Mouse (Mus musculus): ENCODE measurements around the gene Bcor. TPM values are rescaled to one million over a fixed set of nuclear protein-coding genes. Genes with fewer than 3 reads are reported as not detected.

The Bcor gene
- polyA plus RNA-seq (2014; fragmentation: Nextera tagmentation; extraction: Ambion mirVana), result 20.6 and 21.2 TPM in 2 replicates

- Histone ChIP-seq H3K4me3 (ENCODE audit: low read depth, low read length) (peak within 1 kb of the TSS; percentile 42), H3K27me3 (ENCODE audit: control insufficient read depth, insufficient read depth, low read length) (0 out of 2 replicates have a peak, but pooled peaks cover 2% of the 10 kb centered on the region), H3K4me2 (replicated peaks; ENCODE audit: low read depth, low read length) (peak within 1 kb of the TSS; percentile 55), H3K9me3 (ENCODE audit: control insufficient read depth, low read depth, low read length) (no peaks in the 10 kb centered on the region), H3K4me1 (ENCODE audit: control insufficient read depth, insufficient read depth, low read length) (peaks cover 7% of the 10 kb centered on the region; the same call in 1 of the 2 replicates), H3K36me3 (ENCODE audit: control insufficient read depth, insufficient read depth, low read length) (no peaks in the 10 kb centered on the region), H3K27ac (ENCODE audit: low read length) (peak within 1 kb of the TSS; percentile 91), H3K9ac (replicated peaks; ENCODE audit: low read depth, low read length) (peak within 1 kb of the TSS; percentile 58)
- ATAC-seq (ENCODE audit: insufficient number of reproducible peaks, insufficient read depth, low FRiP score, low read depth), result peak; percentile 14; the same call in 1 of the 2 replicates
- 6% methylated on average over 53 of the region's 56 CpGs for WGBS
Measured at GRCm38 (mm10) chrX:12159981-12160656, at the start of gene Bcor. TSS of gene Bcor (minus strand) at chrX:12160355.

DNA sequence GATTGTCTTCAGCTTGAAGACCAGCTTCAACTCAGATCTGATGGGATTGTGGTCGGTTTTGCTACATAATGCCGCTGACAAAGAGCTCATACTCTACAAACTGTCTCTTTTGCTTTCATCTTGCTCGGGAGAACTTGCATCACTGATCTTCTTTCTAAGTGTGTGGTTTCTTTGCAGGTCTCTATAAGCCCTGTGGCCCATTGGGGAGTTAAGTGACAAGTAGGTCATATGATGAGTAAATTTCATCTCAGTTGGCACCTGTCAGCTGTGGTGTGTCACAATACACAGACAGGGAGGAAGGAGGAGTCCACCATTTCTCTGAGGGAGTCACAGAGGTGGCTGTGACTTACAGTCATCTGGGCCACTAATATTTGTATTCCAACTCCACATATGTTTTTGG lies 42.8 kb upstream of the Bcor start:
- no peak for ATAC-seq (ENCODE audit: insufficient number of reproducible peaks, insufficient read depth, low FRiP score, low read depth)
- Histone ChIP-seq H3K4me1 (ENCODE audit: control insufficient read depth, insufficient read depth, low read length) (no peaks in the 10 kb centered on the region), H3K27me3 (ENCODE audit: control insufficient read depth, insufficient read depth, low read length) (no peaks in the 10 kb centered on the region), H3K4me3 (ENCODE audit: low read depth, low read length) (no peak overlapping the region), H3K9ac (replicated peaks; ENCODE audit: low read depth, low read length) (no peak overlapping the region), H3K27ac (ENCODE audit: low read length) (no peak overlapping the region), H3K9me3 (ENCODE audit: control insufficient read depth, low read depth, low read length) (no peaks in the 10 kb centered on the region), H3K4me2 (replicated peaks; ENCODE audit: low read depth, low read length) (no peak overlapping the region), H3K36me3 (ENCODE audit: control insufficient read depth, insufficient read depth, low read length) (no peaks in the 10 kb centered on the region)
- 83% methylated on average over 3 of the region's 3 CpGs for WGBS

GRCm38 (mm10) chrX:12201111-12201510 lies 41.0 kb upstream of the Bcor start:
- H3K27me3 ChIP-seq (ENCODE audit: control insufficient read depth, insufficient read depth, low read length), result no peaks in the 10 kb centered on the region
- no peak overlapping the region for H3K9ac ChIP-seq (replicated peaks; ENCODE audit: low read depth, low read length)
- H3K9me3 ChIP-seq (ENCODE audit: control insufficient read depth, low read depth, low read length), result no peaks in the 10 kb centered on the region
- H3K4me3 ChIP-seq (ENCODE audit: low read depth, low read length), result no peak overlapping the region
- no peaks in the 10 kb centered on the region for H3K36me3 ChIP-seq (ENCODE audit: control insufficient read depth, insufficient read depth, low read length)
- H3K27ac ChIP-seq (ENCODE audit: low read length), result no peak overlapping the region
- no peak overlapping the region for H3K4me2 ChIP-seq (replicated peaks; ENCODE audit: low read depth, low read length)
- no peak for ATAC-seq (ENCODE audit: insufficient number of reproducible peaks, insufficient read depth, low FRiP score, low read depth)
- H3K4me1 ChIP-seq (ENCODE audit: control insufficient read depth, insufficient read depth, low read length), result no peaks in the 10 kb centered on the region
- 92% methylated on average over 3 of the region's 3 CpGs for WGBS

GRCm38 (mm10) chrX:12195234-12195919 lies 35.2 kb upstream of the Bcor start:
- 58% methylated on average over 11 of the region's 11 CpGs for WGBS
- Histone ChIP-seq H3K27ac (ENCODE audit: low read length) (no peak overlapping the region), H3K4me2 (replicated peaks; ENCODE audit: low read depth, low read length) (no peak overlapping the region), H3K4me1 (ENCODE audit: control insufficient read depth, insufficient read depth, low read length) (no peaks in the 10 kb centered on the region), H3K27me3 (ENCODE audit: control insufficient read depth, insufficient read depth, low read length) (no peaks in the 10 kb centered on the region), H3K9ac (replicated peaks; ENCODE audit: low read depth, low read length) (no peak overlapping the region), H3K4me3 (ENCODE audit: low read depth, low read length) (no peak overlapping the region), H3K9me3 (ENCODE audit: control insufficient read depth, low read depth, low read length) (no peaks in the 10 kb centered on the region), H3K36me3 (ENCODE audit: control insufficient read depth, insufficient read depth, low read length) (no peaks in the 10 kb centered on the region)
- ATAC-seq (ENCODE audit: insufficient number of reproducible peaks, insufficient read depth, low FRiP score, low read depth), result no peak

DNA sequence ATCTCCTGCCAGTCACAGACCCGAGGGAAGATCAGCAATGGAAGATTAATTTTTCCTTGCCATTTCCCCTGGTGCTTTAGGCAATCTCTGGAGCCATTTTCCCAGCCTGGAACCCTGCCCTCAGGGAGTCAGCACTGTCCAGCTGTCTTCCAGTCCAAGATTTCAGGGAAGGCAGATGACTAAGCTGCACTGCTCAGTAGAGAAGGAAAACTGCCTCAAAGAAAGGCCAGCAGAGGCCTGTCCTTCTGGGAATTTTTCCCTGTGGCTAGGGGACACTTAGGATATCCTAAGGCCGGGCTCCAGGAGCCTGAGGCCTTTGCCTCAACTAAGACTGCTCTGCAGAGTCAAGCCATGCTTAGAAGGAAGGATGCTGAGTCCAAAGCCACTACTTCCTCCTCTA lies 32.2 kb upstream of the Bcor start:
- Histone ChIP-seq H3K4me1 (ENCODE audit: control insufficient read depth, insufficient read depth, low read length) (no peaks in the 10 kb centered on the region), H3K9me3 (ENCODE audit: control insufficient read depth, low read depth, low read length) (no peaks in the 10 kb centered on the region), H3K36me3 (ENCODE audit: control insufficient read depth, insufficient read depth, low read length) (no peaks in the 10 kb centered on the region), H3K27ac (ENCODE audit: low read length) (no peak overlapping the region), H3K4me2 (replicated peaks; ENCODE audit: low read depth, low read length) (no peak overlapping the region), H3K4me3 (ENCODE audit: low read depth, low read length) (no peak overlapping the region), H3K9ac (replicated peaks; ENCODE audit: low read depth, low read length) (no peak overlapping the region), H3K27me3 (ENCODE audit: control insufficient read depth, insufficient read depth, low read length) (no peaks in the 10 kb centered on the region)
- ATAC-seq (ENCODE audit: insufficient number of reproducible peaks, insufficient read depth, low FRiP score, low read depth), result no peak
- whole genome bisulfite sequencing, result 73% methylated on average over 2 of the region's 2 CpGs

DNA sequence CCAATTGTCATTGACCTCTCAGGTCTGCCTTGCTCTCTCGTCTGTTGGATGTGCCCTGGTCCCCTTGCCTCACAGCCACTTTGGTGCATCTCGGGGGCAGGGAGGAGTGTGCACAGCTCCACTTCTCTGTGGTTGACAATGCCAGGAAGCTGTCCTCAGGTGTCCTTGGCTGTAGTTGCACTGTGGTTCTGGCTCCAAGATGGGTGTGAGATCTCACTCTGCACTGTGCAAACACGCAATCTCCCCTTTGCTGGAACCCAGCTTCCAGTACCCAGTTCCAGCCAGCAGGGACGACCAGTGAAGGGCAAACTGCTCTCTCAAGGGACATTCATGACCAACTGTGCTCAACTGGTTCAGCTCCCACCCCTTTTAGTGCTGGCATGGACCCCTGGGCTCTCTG lies 29.4 kb upstream of the Bcor start:
- Histone ChIP-seq H3K4me2 (replicated peaks; ENCODE audit: low read depth, low read length) (no peak overlapping the region), H3K4me3 (ENCODE audit: low read depth, low read length) (no peak overlapping the region), H3K9ac (replicated peaks; ENCODE audit: low read depth, low read length) (no peak overlapping the region), H3K36me3 (ENCODE audit: control insufficient read depth, insufficient read depth, low read length) (no peaks in the 10 kb centered on the region), H3K9me3 (ENCODE audit: control insufficient read depth, low read depth, low read length) (no peaks in the 10 kb centered on the region), H3K27me3 (ENCODE audit: control insufficient read depth, insufficient read depth, low read length) (no peaks in the 10 kb centered on the region), H3K27ac (ENCODE audit: low read length) (no peak overlapping the region), H3K4me1 (ENCODE audit: control insufficient read depth, insufficient read depth, low read length) (no peaks in the 10 kb centered on the region)
- 63% methylated on average over 4 of the region's 4 CpGs for whole genome bisulfite sequencing
- ATAC-seq (ENCODE audit: insufficient number of reproducible peaks, insufficient read depth, low FRiP score, low read depth), result no peak

GRCm38 (mm10) chrX:12175198-12175960 lies 15.2 kb upstream of the Bcor start:
- 53% methylated on average over 16 of the region's 16 CpGs for WGBS
- no peak overlapping the region for H3K27ac ChIP-seq (ENCODE audit: low read length)

DNA sequence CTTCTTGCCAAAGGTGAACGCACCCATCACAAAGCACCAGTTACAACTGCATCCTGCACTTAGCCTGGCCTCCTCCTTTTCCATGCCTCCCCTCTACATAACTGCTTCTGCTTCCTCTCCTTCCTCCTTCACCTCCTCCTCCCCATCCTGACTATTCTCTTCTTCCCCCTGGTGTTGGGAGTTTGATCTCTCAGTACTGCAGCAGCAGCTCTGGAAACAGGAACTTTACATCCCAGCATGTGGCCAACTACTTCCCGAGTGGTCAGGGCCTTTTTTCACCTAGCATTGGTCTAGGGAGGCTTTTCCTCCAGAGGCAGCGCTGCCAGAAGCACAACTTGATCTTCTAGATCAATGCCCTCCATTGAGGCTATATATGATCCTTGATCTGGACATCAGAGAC lies 10.0 kb upstream of the Bcor start:
- WGBS, result 43% methylated on average over 3 of the region's 3 CpGs
- H3K4me2 ChIP-seq (replicated peaks; ENCODE audit: low read depth, low read length), result no peak overlapping the region
- no peaks in the 10 kb centered on the region for H3K9me3 ChIP-seq (ENCODE audit: control insufficient read depth, low read depth, low read length)

More at GRCm38 (mm10) chrX:12175198-12175960, 15.2 kb upstream of the Bcor start:
- Histone ChIP-seq H3K9me3 (ENCODE audit: control insufficient read depth, low read depth, low read length) (no peaks in the 10 kb centered on the region), H3K36me3 (ENCODE audit: control insufficient read depth, insufficient read depth, low read length) (no peaks in the 10 kb centered on the region), H3K4me3 (ENCODE audit: low read depth, low read length) (no peak overlapping the region), H3K27me3 (ENCODE audit: control insufficient read depth, insufficient read depth, low read length) (no peaks in the 10 kb centered on the region), H3K4me1 (ENCODE audit: control insufficient read depth, insufficient read depth, low read length) (no peaks in the 10 kb centered on the region), H3K4me2 (replicated peaks; ENCODE audit: low read depth, low read length) (no peak overlapping the region), H3K9ac (replicated peaks; ENCODE audit: low read depth, low read length) (no peak overlapping the region)
- ATAC-seq (ENCODE audit: insufficient number of reproducible peaks, insufficient read depth, low FRiP score, low read depth), result no peak

More for the DNA sequence above, 10.0 kb upstream of the Bcor start:
- Histone ChIP-seq H3K9ac (replicated peaks; ENCODE audit: low read depth, low read length) (no peak overlapping the region), H3K27me3 (ENCODE audit: control insufficient read depth, insufficient read depth, low read length) (no peaks in the 10 kb centered on the region), H3K4me1 (ENCODE audit: control insufficient read depth, insufficient read depth, low read length) (no peaks in the 10 kb centered on the region), H3K36me3 (ENCODE audit: control insufficient read depth, insufficient read depth, low read length) (no peaks in the 10 kb centered on the region), H3K27ac (ENCODE audit: low read length) (no peak overlapping the region), H3K4me3 (ENCODE audit: low read depth, low read length) (no peak overlapping the region)
- ATAC-seq (ENCODE audit: insufficient number of reproducible peaks, insufficient read depth, low FRiP score, low read depth), result no peak
